Mouse (Mus musculus) splenic B cell, adult 2 months (primary cell): ENCODE data around the gene Dok4.

Source experiments
- DNase-seq: peaks from one replicate; pipeline ENCODE4 v3.0.0-alpha.2; 2011; ENCODE audit warnings: low read depth, low spot score
- H3K27me3 ChIP-seq: 2 replicates; pipeline ENCODE4 v1.6.1; 2012; ENCODE audit warnings: mild to moderate bottlenecking, low read length, moderate library complexity, mixed read lengths; ENCODE audit not compliant: control insufficient read depth, poor library complexity, insufficient read depth, severe bottlenecking
- H3K36me3 ChIP-seq: 2 replicates; pipeline ENCODE4 v1.6.1; 2012; ENCODE audit warnings: mild to moderate bottlenecking, low read length, moderate library complexity, mixed read lengths; ENCODE audit not compliant: control insufficient read depth, poor library complexity, insufficient read depth, severe bottlenecking

The Dok4 gene

DNA sequence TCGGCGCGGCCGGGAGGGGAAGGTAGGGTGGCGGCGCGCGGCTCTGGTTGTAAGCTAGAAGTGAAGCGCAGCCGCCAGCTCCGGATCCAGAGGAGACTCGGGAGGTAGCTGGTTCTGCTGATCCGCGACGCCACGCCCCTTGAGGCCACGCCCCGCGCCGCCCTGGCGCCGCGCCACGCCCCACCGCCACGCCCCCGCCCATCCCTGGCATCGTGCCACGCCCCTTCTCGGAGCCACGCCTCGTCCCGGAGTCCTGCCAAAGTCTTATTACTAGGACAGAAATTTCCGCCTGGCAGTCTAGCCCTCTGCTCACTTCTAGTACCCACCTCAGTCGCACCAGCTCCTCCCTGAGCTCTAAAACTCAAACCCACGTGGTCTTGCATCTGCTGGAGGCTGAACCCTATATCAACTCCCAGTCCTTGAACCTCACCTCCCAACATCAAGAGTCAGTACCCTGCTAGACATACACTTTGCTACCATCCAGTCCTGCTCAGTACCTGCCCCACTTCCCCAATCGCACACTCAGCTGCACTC is at the start of gene Dok4:
TSS of gene Dok4 (minus strand) at position 134 of the 534 bp plus-strand sequence.
- H3K36me3 ChIP-seq = no peaks in the 10 kb centered on the region
- no peaks in the 10 kb centered on the region for H3K27me3 ChIP-seq
- peak; percentile 85 for DNase-seq

DNA sequence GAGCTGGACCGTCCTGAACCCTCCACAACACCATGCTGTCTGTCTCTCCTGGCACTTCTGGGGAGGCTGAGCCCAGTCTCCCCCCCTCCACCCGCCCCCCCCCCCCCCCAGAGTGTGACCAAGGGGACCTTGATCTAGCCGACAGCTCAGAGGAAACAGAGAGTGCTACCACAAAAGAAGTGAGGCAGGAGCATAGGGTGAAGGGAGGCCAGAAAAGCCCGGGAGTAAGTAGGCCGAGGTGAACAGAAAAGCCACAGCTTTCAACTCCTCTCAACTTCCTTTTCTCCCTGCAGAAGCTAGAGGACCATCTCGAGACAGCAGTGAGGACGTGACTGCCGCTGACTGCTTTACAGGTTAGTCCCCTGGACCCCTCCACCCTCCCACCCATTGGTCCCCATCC is 47.3 kb upstream of the Dok4 start, which contains the start of gene Adgrg5:
TSS of gene Adgrg5 (plus strand) at position 290 of the 400 bp plus-strand sequence.
- no peak for DNase-seq
- no peaks in the 10 kb centered on the region for H3K36me3 ChIP-seq
- H3K27me3 ChIP-seq = no peaks in the 10 kb centered on the region

DNA sequence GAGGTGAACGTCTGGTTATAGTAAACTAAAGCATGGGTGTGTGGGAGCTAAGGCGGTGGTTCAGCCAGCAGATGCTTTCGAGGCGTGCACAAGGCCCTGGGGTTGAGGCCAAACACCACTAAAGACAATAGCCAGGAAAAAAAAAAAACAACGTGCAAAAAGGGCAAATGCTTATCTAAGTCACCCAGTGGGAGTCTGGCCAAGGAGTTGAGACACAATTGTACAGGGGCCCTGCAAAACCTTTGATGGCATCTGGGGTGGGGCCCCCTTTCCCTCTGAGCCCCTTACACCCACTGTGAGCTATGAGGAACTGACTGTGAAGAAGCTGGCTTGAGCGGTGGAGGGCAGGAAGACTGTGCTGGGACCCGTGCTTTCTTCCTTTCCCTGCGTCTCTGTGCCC is 46.5 kb upstream of the Dok4 start:
- no peak for DNase-seq
- no peaks in the 10 kb centered on the region for H3K36me3 ChIP-seq
- no peaks in the 10 kb centered on the region for H3K27me3 ChIP-seq

GRCm38 (mm10) chr8:94922176-94922575 is 46.0 kb upstream of the Dok4 start:
- H3K36me3 ChIP-seq = no peaks in the 10 kb centered on the region
- DNase-seq = no peak
- H3K27me3 ChIP-seq = no peaks in the 10 kb centered on the region

GRCm38 (mm10) chr8:94919256-94919655 is 43.1 kb upstream of the Dok4 start:
- peak; percentile 29 for DNase-seq
- H3K36me3 ChIP-seq = no peaks in the 10 kb centered on the region
- no peaks in the 10 kb centered on the region for H3K27me3 ChIP-seq

DNA sequence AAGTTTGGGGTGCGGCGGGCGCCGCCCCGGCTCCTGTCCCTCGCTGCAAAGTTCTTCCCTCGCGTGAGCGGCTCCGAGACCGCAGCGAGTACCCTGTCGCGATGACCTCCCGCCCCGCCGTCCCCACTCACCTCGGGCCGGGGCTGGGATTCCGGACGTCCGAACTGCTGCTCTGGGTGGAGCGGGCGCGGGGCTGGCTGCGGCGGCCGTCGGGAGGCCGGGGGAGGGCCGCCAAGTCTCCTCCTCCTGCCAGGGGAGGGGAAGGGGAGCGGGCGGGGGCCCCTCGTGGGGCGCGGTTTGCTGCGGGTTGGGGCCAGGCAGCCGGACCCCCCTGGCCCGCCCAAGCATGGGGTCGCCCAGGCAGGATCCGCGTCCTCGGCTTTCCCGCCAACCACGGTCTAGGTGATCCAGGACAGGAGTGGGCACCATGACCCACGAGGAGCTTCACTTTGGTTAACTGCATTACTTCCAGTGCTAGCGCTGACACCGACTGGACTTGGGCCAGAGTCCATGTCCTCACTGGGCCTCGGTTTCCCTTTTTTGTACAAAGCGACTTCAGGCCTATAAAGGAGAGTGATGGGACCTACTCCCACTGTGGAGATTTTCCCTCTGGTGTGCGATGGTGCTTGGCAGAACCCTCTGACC is 41.8 kb upstream of the Dok4 start, which contains the start of gene Ccdc102a:
TSS of gene Ccdc102a (minus strand) at position 248 of the 645 bp plus-strand sequence.
- Histone ChIP-seq H3K27me3 (no peaks in the 10 kb centered on the region), H3K36me3 (no peaks in the 10 kb centered on the region)
- DNase-seq = peak; percentile 16

- H3K36me3 ChIP-seq = no peaks in the 10 kb centered on the region
- no peaks in the 10 kb centered on the region for H3K27me3 ChIP-seq
- peak; percentile 86 for DNase-seq
Observed at GRCm38 (mm10) chr8:94917352-94917751, 41.2 kb upstream of the Dok4 start.

DNA sequence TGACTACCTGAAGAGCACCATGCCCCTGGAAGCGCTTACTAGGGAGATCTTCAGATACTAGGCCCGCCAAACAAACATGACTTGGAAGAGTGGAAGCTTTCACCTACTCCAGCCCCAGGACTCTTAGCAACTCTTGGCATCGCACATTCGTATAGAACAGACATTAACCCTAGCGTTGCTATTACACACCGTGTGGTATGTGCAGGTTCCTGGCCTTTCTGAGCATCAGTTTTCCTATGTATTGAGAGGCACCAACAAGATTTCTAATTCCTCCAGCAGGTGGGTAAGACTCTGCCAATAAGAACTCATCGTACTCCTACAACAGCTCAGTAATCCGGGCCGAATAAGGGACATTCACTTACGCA is 40.8 kb upstream of the Dok4 start:
- DNase-seq = peak; percentile 8
- H3K27me3 ChIP-seq = no peaks in the 10 kb centered on the region
- no peaks in the 10 kb centered on the region for H3K36me3 ChIP-seq

GRCm38 (mm10) chr8:94916311-94916959 is 40.3 kb upstream of the Dok4 start:
- no peak for DNase-seq
- no peaks in the 10 kb centered on the region for H3K36me3 ChIP-seq
- H3K27me3 ChIP-seq = no peaks in the 10 kb centered on the region

GRCm38 (mm10) chr8:94914701-94915101 is 38.6 kb upstream of the Dok4 start:
- H3K36me3 ChIP-seq = no peaks in the 10 kb centered on the region
- no peak for DNase-seq
- no peaks in the 10 kb centered on the region for H3K27me3 ChIP-seq

DNA sequence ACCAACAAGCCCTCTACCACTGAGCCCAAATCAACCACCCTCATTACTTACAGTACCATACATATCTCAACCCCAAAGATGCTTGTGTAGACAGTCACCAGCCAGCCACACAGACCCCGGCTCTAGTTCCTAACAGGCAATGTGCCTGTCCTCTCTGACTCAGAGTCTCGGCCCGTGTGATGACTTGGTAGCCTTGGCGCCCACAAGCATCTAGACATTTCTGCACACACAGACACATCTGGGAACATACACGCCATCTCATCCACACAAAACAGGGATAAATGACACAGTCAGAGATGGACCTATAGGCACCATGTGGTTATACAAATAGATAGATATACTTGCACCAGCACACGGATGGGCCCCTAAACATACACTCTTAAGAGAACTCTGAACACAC is 38.1 kb upstream of the Dok4 start:
- DNase-seq = no peak
- Histone ChIP-seq H3K36me3 (no peaks in the 10 kb centered on the region), H3K27me3 (no peaks in the 10 kb centered on the region)

- peak; percentile 11 for DNase-seq
- Histone ChIP-seq H3K36me3 (no peaks in the 10 kb centered on the region), H3K27me3 (no peaks in the 10 kb centered on the region)
Observed at GRCm38 (mm10) chr8:94913061-94913660, 37.0 kb upstream of the Dok4 start.

GRCm38 (mm10) chr8:94908847-94909246 is 32.7 kb upstream of the Dok4 start:
- no peaks in the 10 kb centered on the region for H3K27me3 ChIP-seq
- DNase-seq = peak; percentile 81
- H3K36me3 ChIP-seq = no peaks in the 10 kb centered on the region

DNA sequence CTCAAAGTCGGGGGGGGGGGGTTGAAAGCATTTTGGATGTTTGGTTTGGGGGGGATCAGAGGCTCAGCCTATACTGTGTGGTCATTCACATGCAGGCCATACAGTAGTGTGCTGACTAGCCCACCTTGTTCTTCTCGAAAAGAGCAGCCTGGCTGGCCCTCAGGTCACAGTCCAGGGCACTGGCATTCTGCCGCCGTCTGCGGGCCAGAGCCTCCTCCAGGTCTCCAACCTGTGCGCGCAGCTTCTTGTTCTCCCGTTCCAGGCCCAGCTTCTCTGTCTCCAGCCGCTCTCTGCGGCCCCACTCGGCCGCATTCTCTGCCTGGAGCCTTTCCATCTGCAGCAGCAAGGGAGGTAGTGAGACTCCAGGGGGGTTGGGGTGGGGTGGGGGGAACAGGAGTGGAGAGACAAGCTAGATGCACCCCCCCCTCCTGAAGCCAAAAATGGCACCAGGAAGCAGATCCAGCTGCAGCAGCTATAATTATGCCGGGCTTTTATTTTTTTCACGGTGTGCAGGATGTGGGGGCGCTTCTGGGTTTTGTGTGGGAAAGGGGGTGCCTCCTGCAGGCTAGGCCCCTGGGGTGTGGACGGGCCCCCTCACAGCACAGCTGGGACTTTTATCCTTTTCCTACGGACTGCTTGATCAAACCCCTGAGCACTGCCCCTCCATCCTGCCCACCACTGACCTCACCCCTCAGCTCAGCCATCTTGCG is 31.6 kb upstream of the Dok4 start:
- H3K36me3 ChIP-seq = no peaks in the 10 kb centered on the region
- no peak for DNase-seq
- no peaks in the 10 kb centered on the region for H3K27me3 ChIP-seq
